Mouse (Mus musculus): ENCODE data around the gene Wfdc1.

DNA sequence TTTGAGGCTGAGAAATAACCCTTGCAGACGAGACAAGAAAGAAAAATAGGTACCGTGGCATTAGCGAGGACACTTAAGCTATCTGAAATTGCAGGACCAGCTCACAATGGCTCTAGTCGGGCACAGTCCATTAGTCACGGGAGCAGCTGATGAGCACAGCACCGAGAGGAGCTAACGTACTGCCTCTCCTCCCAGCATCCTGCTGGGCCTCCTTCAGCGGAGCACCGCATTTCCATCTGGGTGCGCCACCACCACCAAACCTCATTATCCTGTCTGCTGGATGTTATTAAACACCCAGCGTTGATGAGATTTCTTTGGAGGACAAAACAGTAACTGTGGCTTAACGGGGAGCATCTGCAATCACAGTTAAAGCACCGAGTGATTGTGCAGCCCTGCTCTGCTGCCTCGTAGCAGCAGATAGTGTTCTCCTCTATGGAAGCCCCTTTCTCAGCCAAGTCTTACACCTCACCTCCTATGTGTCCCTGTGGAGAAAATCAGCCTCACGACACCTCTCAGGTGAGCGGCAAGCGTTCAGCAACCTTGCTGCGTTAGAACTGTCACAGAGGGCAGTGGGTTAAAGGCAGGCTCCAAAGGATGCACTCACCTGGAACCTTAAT is 21.1 kb upstream of the Wfdc1 start:
- TF ChIP-seq CTCF (conservative IDR thresholded peaks at IDR 0.05 in 1 of 2, IDR thresholded peaks at IDR 0.05 in 1 of 2; ENCODE audit: low read depth in 2 of 2, low read length in 2 of 2) (no peak), ZMIZ1 (IDR thresholded peaks at IDR 0.05; ENCODE audit: low read depth, low read length) (no peak), HCFC1 (IDR thresholded peaks at IDR 0.05; ENCODE audit: low read depth, low read length) (no peak), MAX (IDR thresholded peaks at IDR 0.05; ENCODE audit: low read length) (no peak), JUND (conservative IDR thresholded peaks at IDR 0.05; ENCODE audit: low read depth, low read length) (no peak), NRF1 (IDR thresholded peaks at IDR 0.05; ENCODE audit: low read depth, low read length) (no peak), POLR2A (IDR thresholded peaks at IDR 0.05; ENCODE audit: low read depth, low read length) (no peak), GABPA (IDR thresholded peaks at IDR 0.05; ENCODE audit: insufficient replicate concordance, low read depth, low read length) (no peak), ZKSCAN1 (IDR thresholded peaks at IDR 0.05; ENCODE audit: borderline replicate concordance, low read depth, low read length) (no peak), SMC3 (IDR thresholded peaks at IDR 0.05; ENCODE audit: low read depth, low read length) (no peak)
